Mouse (Mus musculus): Measurements from ENCODE around the gene Olfr380. TPM values are rescaled to one million over a fixed set of nuclear protein-coding genes. Genes with fewer than 3 reads are reported as not detected.

Gene Olfr380
- polyA plus RNA-seq (2012; rRNA removed): not detected in 2 replicates

- no peak for DNase-seq (ENCODE audit: extremely low spot score in 1 of 2, low spot score in 1 of 2)
Measured at GRCm38 (mm10) chr11:73457408-73457807, at the start of gene Olfr380. Gene Olfr380, minus strand, starts transcription at chr11:73457508.

- no peak for DNase-seq (ENCODE audit: extremely low spot score in 1 of 2, low spot score in 1 of 2)
Measured at GRCm38 (mm10) chr11:73491503-73491902, 34.2 kb upstream of the Olfr380 start, which contains the start of gene Olfr381. Gene Olfr381, minus strand, starts transcription at chr11:73491603.

- DNase-seq (ENCODE audit: extremely low spot score in 1 of 2, low spot score in 1 of 2): no peak
Measured at GRCm38 (mm10) chr11:73428377-73428776, 28.9 kb downstream of the Olfr380 start, which contains the start of gene Olfr378. Gene Olfr378, minus strand, starts transcription at chr11:73428477.

Other genes with a start within 250 kb of the Olfr380 start
- gene Trpv1, start 223.2 kb downstream of the Olfr380 start, polyA plus RNA-seq (2012; rRNA removed): 0.36 TPM in 2 replicates
- gene Trpv3, start 190.1 kb downstream of the Olfr380 start, polyA plus RNA-seq (2012; rRNA removed): 0.46 and 0.56 TPM in 2 replicates
- 26.8 and 29.9 TPM in 2 replicates for gene Aspa, start 127.9 kb downstream of the Olfr380 start, polyA plus RNA-seq (2012; rRNA removed)
- gene Gm49340, start 127.8 kb downstream of the Olfr380 start, polyA plus RNA-seq (2012; rRNA removed): not detected in 2 replicates
- gene Spata22, start 127.8 kb downstream of the Olfr380 start, polyA plus RNA-seq (2012; rRNA removed): 0.20 TPM in 1 of 2 replicates, not detected in the other
- 0.04 TPM in 1 of 2 replicates, not detected in the other for gene Olfr20, start 106.7 kb downstream of the Olfr380 start, polyA plus RNA-seq (2012; rRNA removed)
- gene Olfr376, start 86.3 kb downstream of the Olfr380 start, polyA plus RNA-seq (2012; rRNA removed): 0.14 and 0.25 TPM in 2 replicates
- not detected in 2 replicates for gene Olfr1, start 57.9 kb downstream of the Olfr380 start, polyA plus RNA-seq (2012; rRNA removed)
- gene Olfr378, start 29.0 kb downstream of the Olfr380 start, polyA plus RNA-seq (2012; rRNA removed): not detected in 2 replicates
- not detected in 2 replicates for gene Olfr381, start 34.1 kb upstream of the Olfr380 start, polyA plus RNA-seq (2012; rRNA removed)
- not detected in 2 replicates for gene Olfr382, start 59.7 kb upstream of the Olfr380 start, polyA plus RNA-seq (2012; rRNA removed)
- gene Olfr385, start 135.5 kb upstream of the Olfr380 start, polyA plus RNA-seq (2012; rRNA removed): not detected in 2 replicates
- gene Olfr384, start 141.1 kb upstream of the Olfr380 start, polyA plus RNA-seq (2012; rRNA removed): not detected in 2 replicates
- not detected in 2 replicates for gene Zfp735, start 231.3 kb upstream of the Olfr380 start, polyA plus RNA-seq (2012; rRNA removed)